Mouse (Mus musculus): ENCODE data around the gene 4921524J17Rik. TPM values are rescaled to one million over a fixed set of nuclear protein-coding genes. Genes with fewer than 3 reads are reported as not detected.
A peak's percentile ranks its signal among the peaks of the same experiment; 100 is the strongest.

Gene 4921524J17Rik
- polyA plus RNA-seq, 1 experiment from 2014 or later = 37.6 TPM

DNA sequence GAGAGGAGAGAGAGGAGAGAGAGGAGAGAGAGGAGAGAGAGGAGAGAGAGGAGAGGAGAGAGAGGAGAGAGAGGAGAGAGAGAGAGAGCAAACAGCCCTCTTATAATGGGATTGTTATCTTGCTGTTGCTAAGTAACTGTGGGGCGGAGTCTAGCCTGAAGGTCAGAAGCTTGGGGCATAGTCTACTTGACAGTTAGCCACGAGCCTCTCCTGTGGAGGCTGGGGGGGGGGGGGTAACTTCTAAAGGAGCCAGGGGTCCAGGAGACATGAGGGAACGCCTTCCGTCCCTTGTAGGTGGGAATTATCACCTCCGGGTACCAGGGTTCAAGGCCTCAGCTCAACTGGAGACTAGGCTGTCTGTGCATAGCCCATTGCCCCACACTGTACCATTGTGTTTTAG, 3.1 kb upstream of the 4921524J17Rik start:
- peaks cover 15% of the 10 kb centered on the region for H3K4me1 ChIP-seq
- no peaks in the 10 kb centered on the region for H3K36me3 ChIP-seq
- 59% methylated on average over 5 of the region's 5 CpGs for WGBS
- no peak overlapping the region for H3K27ac ChIP-seq (replicated peaks)
- no peaks in the 10 kb centered on the region for H3K9me3 ChIP-seq (replicated peaks)
- H3K9ac ChIP-seq (replicated peaks) = no peak overlapping the region
- no peaks in the 10 kb centered on the region for H3K27me3 ChIP-seq (replicated peaks)
- H3K4me2 ChIP-seq = no peak overlapping the region
- ATAC-seq (ENCODE audit: low FRiP score) = no peak
- no peak overlapping the region for H3K4me3 ChIP-seq (replicated peaks)

DNA sequence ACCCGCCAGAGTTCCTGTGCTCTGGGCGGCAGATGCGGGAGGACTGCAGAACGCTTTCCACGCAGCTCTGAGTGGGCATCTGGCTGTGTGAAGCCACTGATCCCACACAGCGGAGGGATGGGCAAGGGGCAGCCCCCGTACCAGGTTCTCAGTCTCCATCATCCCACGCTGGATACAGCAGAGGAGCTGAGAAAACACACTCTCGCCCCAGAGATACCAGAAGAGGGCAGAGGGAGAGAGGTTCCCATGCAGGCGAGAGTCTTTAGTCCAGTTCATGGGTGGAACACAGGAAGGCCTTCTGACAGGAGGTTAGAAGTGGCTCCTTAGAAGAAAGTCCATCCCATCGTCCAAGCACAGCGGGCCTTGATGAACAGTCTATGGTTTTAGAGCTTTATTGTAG, 2.2 kb upstream of the 4921524J17Rik start:
- peaks cover 18% of the 10 kb centered on the region for H3K4me1 ChIP-seq
- no peaks in the 10 kb centered on the region for H3K9me3 ChIP-seq (replicated peaks)
- no peaks in the 10 kb centered on the region for H3K27me3 ChIP-seq (replicated peaks)
- WGBS = 66% methylated on average over 12 of the region's 12 CpGs
- H3K9ac ChIP-seq (replicated peaks) = no peak overlapping the region
- no peak overlapping the region for H3K4me3 ChIP-seq (replicated peaks)
- H3K4me2 ChIP-seq = no peak overlapping the region
- H3K27ac ChIP-seq (replicated peaks) = no peak overlapping the region
- no peak for ATAC-seq (ENCODE audit: low FRiP score)
- no peaks in the 10 kb centered on the region for H3K36me3 ChIP-seq

DNA sequence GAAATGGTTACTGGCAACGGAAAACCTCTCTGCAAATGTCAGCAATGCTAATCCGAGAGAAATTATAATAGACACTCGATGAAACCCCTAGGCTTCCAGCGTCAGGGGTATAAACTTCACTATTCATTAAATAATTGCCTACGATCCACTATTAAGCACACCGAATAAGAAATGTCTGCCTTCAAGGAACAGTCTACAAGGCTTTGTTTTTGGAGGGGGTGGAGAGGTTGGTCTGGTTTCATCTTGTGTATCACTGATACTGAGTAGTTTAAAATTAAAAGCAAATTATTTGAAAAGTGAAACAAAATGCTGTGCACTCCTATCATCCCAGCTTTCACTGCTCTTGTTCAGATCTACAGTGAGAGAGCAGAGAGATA, 372 bp upstream of the 4921524J17Rik start:
- Histone ChIP-seq H3K36me3 (no peaks in the 10 kb centered on the region), H3K9ac (replicated peaks) (peak overlapping the region; percentile 67; the same call in 1 of the 2 replicates), H3K4me2 (peak overlapping the region; percentile 58), H3K27ac (replicated peaks) (peak overlapping the region; percentile 90), H3K27me3 (replicated peaks) (no peaks in the 10 kb centered on the region), H3K4me1 (peaks cover 24% of the 10 kb centered on the region), H3K9me3 (replicated peaks) (no peaks in the 10 kb centered on the region), H3K4me3 (replicated peaks) (peak overlapping the region; percentile 61)
- 3% methylated on average over 6 of the region's 6 CpGs for WGBS
- ATAC-seq (ENCODE audit: low FRiP score) = peak; percentile 64

DNA sequence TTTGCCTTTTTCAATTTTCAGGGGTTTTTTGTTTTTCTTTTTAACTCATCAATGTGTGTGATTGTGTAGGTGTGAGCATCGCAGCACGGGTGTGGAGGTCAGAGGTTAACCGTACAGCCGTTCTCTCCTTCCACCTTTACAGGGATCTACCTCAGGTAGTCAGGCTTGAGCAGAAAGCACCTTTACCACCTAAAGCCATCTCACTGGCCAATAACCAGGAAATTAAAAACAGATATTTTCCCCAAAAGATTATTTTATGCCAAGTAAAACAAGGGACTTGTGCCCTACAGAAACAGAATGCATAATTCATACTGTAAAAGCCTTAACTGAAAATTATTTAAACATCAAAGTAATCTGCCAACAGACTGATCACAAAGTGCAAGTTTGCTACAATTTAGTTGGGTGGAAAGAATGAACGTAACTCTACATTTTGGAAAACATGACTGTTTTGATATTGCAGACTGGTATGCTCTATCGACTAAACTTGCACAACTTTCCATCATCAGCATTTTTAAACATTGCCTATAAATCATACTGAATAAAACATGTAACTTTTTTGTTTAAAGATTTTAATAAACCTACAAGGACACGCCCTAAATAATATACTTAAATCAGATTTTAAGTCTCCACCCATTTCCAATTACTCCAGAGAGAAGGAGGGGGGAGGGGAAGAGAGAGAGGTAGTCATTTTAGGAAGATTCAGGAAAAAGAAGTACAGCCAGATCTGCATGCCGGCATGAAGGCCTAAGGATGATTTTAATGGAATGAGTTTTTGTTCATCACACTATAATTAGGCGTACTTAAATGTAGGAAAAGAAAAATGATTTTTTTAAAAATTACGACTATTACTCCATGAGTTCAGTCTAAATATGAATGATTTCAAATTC, 1.1 kb downstream of the 4921524J17Rik start:
- no peaks in the 10 kb centered on the region for H3K9me3 ChIP-seq (replicated peaks)
- no peaks in the 10 kb centered on the region for H3K36me3 ChIP-seq
- peak overlapping the region; percentile 67 for H3K9ac ChIP-seq (replicated peaks)
- H3K4me2 ChIP-seq = peak overlapping the region; percentile 58
- H3K27me3 ChIP-seq (replicated peaks) = no peaks in the 10 kb centered on the region
- no peak for ATAC-seq (ENCODE audit: low FRiP score)
- peaks cover 35% of the 10 kb centered on the region for H3K4me1 ChIP-seq
- H3K4me3 ChIP-seq (replicated peaks) = peak overlapping the region; percentile 61
- WGBS = 18% methylated on average over 10 of the region's 10 CpGs
- peak overlapping the region; percentile 90 for H3K27ac ChIP-seq (replicated peaks)

DNA sequence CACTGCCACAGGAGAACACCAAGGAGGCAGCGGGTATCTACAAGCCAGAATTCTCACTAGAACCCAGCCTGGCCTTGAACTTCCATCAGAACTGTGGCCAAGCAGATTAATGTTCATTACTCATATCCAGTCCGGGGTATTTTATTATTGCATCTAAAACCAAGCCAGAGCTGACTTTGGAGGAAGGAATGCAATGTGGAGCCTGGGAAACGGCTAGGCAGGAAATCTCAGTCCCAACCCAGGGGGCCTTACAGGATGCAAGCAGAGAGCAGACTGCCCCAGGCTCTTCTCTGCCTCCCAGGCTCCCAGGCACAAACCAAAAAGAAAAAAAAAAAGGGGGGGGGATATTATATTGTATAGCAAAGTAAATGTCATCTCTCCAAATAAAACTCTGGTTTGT, 1.8 kb downstream of the 4921524J17Rik start:
- ATAC-seq (ENCODE audit: low FRiP score) = no peak
- H3K27me3 ChIP-seq (replicated peaks) = no peaks in the 10 kb centered on the region
- H3K9me3 ChIP-seq (replicated peaks) = no peaks in the 10 kb centered on the region
- no peak overlapping the region for H3K27ac ChIP-seq (replicated peaks)
- H3K4me1 ChIP-seq = peaks cover 35% of the 10 kb centered on the region
- H3K4me2 ChIP-seq = peak overlapping the region; percentile 58
- peak overlapping the region; percentile 61 for H3K4me3 ChIP-seq (replicated peaks)
- 20% methylated on average over 3 of the region's 3 CpGs for WGBS
- no peaks in the 10 kb centered on the region for H3K36me3 ChIP-seq
- no peak overlapping the region for H3K9ac ChIP-seq (replicated peaks)

DNA sequence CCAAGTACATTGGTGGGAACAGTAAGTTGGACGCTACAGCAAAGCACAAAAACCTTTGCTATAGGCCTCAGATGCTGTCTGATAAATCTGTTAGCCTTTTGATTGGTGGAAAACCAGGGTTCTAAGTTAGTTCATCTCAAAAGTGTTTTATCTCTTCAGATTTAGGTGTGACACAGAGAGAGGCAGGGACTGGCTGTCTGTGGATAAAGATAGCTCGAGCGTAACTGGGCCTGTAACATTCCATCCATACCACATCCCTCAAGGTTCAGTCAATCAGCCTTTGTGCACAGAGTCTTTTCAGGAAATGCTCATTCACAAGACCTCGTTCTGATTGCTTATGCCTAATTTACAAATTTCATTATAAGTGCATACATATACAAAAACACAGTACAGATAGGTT, 3.4 kb downstream of the 4921524J17Rik start:
- no peak for ATAC-seq (ENCODE audit: low FRiP score)
- H3K27ac ChIP-seq (replicated peaks) = no peak overlapping the region

DNA sequence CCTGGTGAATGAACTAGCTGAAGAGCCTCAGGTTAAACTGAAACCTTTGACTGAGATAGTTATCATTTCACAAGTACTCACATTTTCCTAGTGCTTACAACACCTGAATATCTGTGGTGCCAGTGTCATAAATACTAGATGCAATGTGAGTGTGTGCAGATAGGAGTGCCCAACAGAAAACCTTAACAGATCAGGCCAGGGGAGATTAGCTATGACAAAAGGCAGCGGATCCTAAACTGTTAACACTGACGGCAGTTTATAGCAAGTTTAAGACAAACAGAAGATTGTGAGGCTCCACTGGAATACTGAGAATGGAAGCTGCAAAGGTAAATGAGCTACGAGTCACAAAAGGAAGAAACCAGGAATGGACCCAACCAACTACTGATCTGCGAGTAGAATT, 5.6 kb downstream of the 4921524J17Rik start:
- H3K4me3 ChIP-seq (replicated peaks) = no peak overlapping the region
- H3K4me2 ChIP-seq = no peak overlapping the region
- ATAC-seq (ENCODE audit: low FRiP score) = no peak
- no peak overlapping the region for H3K27ac ChIP-seq (replicated peaks)
- H3K9me3 ChIP-seq (replicated peaks) = no peaks in the 10 kb centered on the region
- no peaks in the 10 kb centered on the region for H3K27me3 ChIP-seq (replicated peaks)
- H3K36me3 ChIP-seq = no peaks in the 10 kb centered on the region
- no peak overlapping the region for H3K9ac ChIP-seq (replicated peaks)
- WGBS = 79% methylated on average over 4 of the region's 4 CpGs
- peaks cover 33% of the 10 kb centered on the region for H3K4me1 ChIP-seq

More for the DNA sequence above, 3.4 kb downstream of the 4921524J17Rik start:
- Histone ChIP-seq H3K4me2 (no peak overlapping the region; the same call in 1 of the 2 replicates), H3K9me3 (replicated peaks) (no peaks in the 10 kb centered on the region), H3K36me3 (no peaks in the 10 kb centered on the region), H3K27me3 (replicated peaks) (no peaks in the 10 kb centered on the region), H3K4me3 (replicated peaks) (no peak overlapping the region), H3K4me1 (peaks cover 36% of the 10 kb centered on the region), H3K9ac (replicated peaks) (no peak overlapping the region)
- 21% methylated on average over 4 of the region's 4 CpGs for whole genome bisulfite sequencing

DNA sequence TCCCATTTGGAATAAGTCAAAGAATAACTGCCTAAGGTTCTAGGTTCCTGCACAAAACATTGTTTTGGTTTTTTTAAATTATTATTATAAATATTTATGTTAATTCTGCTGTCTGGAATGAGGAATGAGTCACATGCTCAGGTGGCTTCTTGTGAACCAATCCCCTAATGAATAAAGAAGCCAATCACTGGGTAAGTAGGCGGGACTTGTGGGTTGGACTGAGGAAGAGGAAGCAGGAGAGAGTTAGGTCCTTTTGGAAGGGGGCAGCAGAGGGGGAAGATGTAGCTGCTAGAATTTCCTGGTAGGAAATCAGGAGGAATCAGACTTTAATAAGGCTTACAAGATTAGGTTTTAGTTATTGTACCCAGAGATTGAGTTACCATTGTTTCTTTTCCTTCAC, 11.3 kb downstream of the 4921524J17Rik start:
- no peaks in the 10 kb centered on the region for H3K27me3 ChIP-seq (replicated peaks)
- no peak overlapping the region for H3K27ac ChIP-seq (replicated peaks)
- H3K4me1 ChIP-seq = 0 out of 2 replicates have a peak, but pooled peaks cover 3% of the 10 kb centered on the region
- H3K4me3 ChIP-seq (replicated peaks) = no peak overlapping the region
- ATAC-seq (ENCODE audit: low FRiP score) = no peak
- H3K9ac ChIP-seq (replicated peaks) = no peak overlapping the region
- H3K9me3 ChIP-seq (replicated peaks) = no peaks in the 10 kb centered on the region
- no peaks in the 10 kb centered on the region for H3K36me3 ChIP-seq
- H3K4me2 ChIP-seq = no peak overlapping the region
- WGBS = 91% methylated on average over 1 of the region's 1 CpGs

DNA sequence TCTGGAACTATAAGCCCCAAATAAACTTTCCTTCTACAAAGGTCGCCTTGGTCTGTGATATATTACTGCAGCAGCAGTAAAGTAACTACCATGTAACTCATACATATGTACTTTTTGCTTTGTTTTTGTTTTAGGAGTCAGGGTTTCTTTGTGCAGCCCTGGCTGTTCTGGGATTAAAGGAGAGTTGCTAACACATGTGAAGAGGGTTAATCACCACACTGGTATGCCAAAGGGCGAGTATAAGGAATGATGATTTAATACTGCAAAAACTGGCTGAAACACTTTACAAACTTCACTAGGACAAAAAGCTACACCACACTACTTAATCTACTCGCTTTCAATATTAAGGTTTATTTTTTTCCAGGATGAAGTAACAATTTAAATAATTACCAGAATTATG, 24.1 kb downstream of the 4921524J17Rik start:
- 0 out of 2 replicates have a peak, but pooled peaks cover 3% of the 10 kb centered on the region for H3K36me3 ChIP-seq
- H3K27me3 ChIP-seq (replicated peaks) = no peaks in the 10 kb centered on the region
- no peaks in the 10 kb centered on the region for H3K9me3 ChIP-seq (replicated peaks)
- ATAC-seq (ENCODE audit: low FRiP score) = no peak
- no peak overlapping the region for H3K27ac ChIP-seq (replicated peaks)
- H3K4me3 ChIP-seq (replicated peaks) = no peak overlapping the region
- H3K4me1 ChIP-seq = no peaks in the 10 kb centered on the region
- no peak overlapping the region for H3K9ac ChIP-seq (replicated peaks)
- WGBS = 78% methylated on average over 3 of the region's 3 CpGs
- no peak overlapping the region for H3K4me2 ChIP-seq

DNA sequence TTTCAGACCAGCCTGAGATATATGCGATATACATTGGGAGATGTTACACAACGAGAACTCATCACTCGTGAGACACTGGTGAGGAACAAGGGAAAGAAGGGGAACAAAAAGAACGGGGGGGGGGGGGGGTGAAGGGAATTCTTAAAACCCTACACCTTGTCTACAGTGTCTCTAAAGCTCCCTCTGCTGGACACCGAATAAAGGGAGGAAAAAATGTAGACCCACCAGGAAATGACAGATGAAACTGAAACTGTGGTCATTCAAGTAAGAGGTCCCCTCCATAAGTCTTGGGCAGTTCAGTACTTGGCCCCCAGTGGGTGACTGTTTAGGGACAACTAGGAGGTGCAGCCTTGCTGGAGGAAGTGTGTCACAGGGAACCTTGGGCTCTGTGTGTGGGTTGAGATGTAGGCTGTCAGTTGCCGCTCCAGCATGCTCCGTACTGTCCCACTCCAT, 24.6 kb downstream of the 4921524J17Rik start:
- no peak overlapping the region for H3K4me2 ChIP-seq
- no peak for ATAC-seq (ENCODE audit: low FRiP score)
- H3K9me3 ChIP-seq (replicated peaks) = no peaks in the 10 kb centered on the region
- H3K27me3 ChIP-seq (replicated peaks) = no peaks in the 10 kb centered on the region
- H3K9ac ChIP-seq (replicated peaks) = no peak overlapping the region
- 57% methylated on average over 7 of the region's 7 CpGs for WGBS
- 0 out of 2 replicates have a peak, but pooled peaks cover 3% of the 10 kb centered on the region for H3K36me3 ChIP-seq
- H3K27ac ChIP-seq (replicated peaks) = no peak overlapping the region
- H3K4me1 ChIP-seq = no peaks in the 10 kb centered on the region
- H3K4me3 ChIP-seq (replicated peaks) = no peak overlapping the region

DNA sequence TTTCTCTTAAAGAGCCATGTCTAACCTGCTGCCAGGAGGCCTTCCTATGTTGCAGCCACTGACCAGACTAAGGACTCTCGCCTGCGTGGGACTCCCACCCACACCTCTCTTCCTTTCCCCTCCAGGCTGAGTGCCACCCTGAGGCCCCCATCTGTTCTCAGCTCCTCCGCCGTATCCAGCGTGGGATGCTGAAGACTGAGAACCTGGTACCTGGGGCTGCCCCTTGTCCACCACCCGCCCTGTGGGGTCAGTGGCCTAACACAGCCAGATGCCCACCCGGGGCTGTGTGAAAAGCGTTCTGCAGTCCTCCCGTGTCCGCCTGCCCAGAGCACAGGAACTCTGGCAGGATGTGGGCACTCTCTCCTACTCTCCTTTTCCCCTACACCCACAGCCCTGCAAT, 26.7 kb downstream of the 4921524J17Rik start:
- Histone ChIP-seq H3K4me2 (no peak overlapping the region), H3K27ac (replicated peaks) (no peak overlapping the region), H3K4me3 (replicated peaks) (no peak overlapping the region), H3K4me1 (no peaks in the 10 kb centered on the region), H3K36me3 (0 out of 2 replicates have a peak, but pooled peaks cover 3% of the 10 kb centered on the region), H3K27me3 (replicated peaks) (no peaks in the 10 kb centered on the region), H3K9ac (replicated peaks) (no peak overlapping the region), H3K9me3 (replicated peaks) (no peaks in the 10 kb centered on the region)
- ATAC-seq (ENCODE audit: low FRiP score) = no peak
- 51% methylated on average over 10 of the region's 10 CpGs for WGBS

DNA sequence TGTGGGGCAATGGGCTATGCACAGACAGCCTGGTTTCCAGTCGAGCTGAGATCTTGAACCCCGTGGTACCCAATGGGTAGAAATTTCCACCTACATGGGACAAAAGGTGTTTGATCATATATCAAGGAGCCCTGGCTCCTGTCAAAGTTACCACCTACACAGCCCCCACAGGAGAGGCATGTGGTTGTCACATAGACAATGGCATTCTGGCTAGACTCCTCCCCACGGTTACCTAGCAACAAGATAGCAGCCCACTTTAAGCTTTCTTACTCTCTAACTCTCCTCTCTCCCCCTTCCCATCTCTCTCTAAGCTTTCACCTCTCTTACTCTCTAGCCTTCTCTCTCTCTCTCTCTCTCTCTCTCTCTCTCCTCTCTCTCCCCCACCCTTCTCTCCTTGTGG, 27.2 kb downstream of the 4921524J17Rik start:
- Histone ChIP-seq H3K27me3 (replicated peaks) (no peaks in the 10 kb centered on the region), H3K9ac (replicated peaks) (no peak overlapping the region), H3K4me3 (replicated peaks) (no peak overlapping the region), H3K36me3 (0 out of 2 replicates have a peak, but pooled peaks cover 3% of the 10 kb centered on the region), H3K9me3 (replicated peaks) (no peaks in the 10 kb centered on the region), H3K27ac (replicated peaks) (no peak overlapping the region), H3K4me2 (no peak overlapping the region), H3K4me1 (no peaks in the 10 kb centered on the region)
- WGBS = 45% methylated on average over 3 of the region's 3 CpGs
- ATAC-seq (ENCODE audit: low FRiP score) = no peak
